Mouse (Mus musculus): ENCODE measurements around the gene Ilkap.
A peak's percentile ranks its signal among the peaks of the same experiment; 100 is the strongest.

The Ilkap gene

GRCm38 (mm10) chr1:91356105-91356504 is 42.5 kb downstream of the Ilkap start:
- no peak for DNase-seq (ENCODE audit: low spot score in 2 of 2)

DNA sequence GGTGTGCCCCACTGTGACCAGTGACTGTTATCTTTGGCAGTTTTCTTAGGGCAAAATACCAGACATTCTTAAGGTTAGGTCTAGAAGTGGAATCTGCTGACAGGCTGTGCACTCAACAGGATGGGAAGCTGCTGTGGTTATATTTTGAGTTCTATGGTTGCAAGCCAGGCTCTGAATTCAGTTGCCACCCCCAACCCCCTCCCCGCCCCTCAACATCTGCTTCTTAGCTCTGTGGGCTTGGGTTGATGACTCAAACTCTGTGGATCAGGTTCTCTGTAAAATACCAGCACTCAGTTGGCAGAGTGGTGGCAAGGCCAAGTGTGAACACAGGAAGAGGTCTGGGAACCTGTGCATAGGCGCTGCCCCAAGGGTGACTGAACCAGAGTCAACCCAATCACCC is 46.3 kb downstream of the Ilkap start:
- no peak for DNase-seq (ENCODE audit: low spot score in 2 of 2)

- DNase-seq (ENCODE audit: low spot score in 2 of 2) = no peak
Observed at GRCm38 (mm10) chr1:91351249-91351648, 47.4 kb downstream of the Ilkap start.

DNA sequence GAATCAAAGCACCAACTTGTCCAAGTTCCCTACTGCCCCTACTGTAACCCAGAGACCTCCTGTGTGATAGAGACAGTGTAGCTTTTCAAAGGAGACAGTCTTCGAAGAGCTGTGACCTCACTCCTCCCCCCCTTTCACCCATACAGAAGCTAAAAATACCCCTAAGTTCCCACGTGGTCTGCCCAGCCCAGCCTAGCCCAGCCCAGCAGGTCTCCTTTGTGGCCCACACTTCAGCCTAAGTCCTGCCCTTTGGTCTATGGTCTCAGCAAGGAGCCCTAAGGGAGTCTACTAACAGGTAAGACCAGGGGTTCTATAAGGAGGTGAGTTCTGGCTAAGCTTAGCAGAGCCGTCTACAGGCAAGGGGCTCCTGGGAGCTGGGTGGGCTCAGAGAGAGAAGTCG is 47.8 kb downstream of the Ilkap start, which contains the start of gene Klhl30:
Gene Klhl30 (plus strand): TSS at position 176 of the 400 bp plus-strand sequence.
- no peak for DNase-seq (ENCODE audit: low spot score in 2 of 2)

DNA sequence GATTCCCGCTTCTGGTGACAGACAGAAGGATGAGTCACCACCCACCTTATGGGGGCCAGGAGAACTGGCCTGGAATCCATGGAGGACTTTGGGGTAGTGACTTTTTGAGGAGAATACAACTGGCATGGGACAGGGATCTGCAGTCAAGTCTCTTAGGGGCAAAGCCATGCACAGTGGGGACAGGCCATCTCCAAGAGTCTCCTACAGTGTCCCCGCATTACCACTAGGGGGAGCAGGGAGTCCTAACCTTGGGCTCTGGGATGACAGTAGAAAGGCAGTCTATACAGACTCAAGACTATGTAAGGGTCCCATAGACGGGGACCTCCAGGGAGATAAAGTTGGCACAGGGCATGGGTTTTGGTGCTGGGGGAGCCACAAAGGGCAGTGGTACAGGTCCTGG is 51.7 kb downstream of the Ilkap start:
- DNase-seq (ENCODE audit: low spot score in 2 of 2) = peak; percentile 46 to 50

DNA sequence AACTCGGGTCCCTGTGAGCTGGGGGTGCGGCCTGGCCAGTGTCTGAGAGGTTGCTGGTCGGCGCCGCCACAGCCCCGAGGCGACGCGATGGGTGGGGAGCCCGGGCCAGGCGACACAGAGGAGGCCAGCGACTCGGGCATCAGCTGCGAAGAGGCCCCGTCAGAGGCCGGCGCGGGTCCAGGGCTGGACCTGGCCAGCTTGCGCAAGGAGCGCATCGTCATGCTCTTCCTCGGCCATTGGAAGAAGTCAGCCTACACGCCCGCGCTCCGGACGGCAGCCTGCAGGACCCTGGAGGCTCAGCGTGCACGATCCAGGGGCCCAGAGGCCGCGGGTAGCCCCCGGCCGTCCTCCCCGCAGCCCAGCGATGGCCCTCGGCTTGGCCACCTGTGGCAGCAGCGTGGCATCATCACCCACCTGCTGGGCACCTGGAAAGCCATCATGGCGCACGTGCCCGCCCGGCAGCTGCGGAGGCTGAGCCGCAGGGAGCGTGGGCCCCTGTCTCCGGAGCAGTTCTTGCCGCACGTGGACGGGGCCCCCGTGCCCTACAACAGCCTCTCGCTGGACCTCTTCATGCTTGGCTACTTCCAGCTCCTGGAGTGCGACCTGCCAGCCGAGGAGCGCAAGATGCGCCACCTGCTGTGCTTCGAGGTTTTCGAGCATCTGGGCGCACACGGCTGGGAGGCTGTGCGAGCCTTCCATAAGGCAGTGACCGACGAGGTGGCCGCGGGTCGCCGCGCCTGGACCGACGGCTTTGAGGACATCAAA is 53.5 kb downstream of the Ilkap start:
- DNase-seq (ENCODE audit: low spot score in 2 of 2) = no peak

DNA sequence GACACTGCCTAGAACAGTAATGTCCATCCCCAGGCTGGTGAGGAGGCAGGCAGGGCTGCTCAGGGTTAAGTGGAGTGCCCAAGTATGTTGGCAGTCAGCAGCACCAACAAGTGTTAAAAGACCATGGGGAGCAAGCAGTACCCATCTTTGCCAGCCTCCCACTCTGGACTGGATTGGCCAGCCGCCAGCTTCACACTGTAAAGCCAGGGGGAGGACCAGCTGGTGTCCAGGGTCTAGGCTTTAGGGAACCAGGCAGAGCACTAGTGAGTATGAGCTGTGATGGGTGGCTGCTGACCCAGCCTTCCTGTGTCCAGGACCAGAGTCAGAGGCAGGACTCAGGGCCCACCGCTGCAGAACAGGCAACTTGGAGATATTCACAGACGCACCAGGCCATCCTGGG is 54.6 kb downstream of the Ilkap start:
- no peak for DNase-seq (ENCODE audit: low spot score in 2 of 2)

DNA sequence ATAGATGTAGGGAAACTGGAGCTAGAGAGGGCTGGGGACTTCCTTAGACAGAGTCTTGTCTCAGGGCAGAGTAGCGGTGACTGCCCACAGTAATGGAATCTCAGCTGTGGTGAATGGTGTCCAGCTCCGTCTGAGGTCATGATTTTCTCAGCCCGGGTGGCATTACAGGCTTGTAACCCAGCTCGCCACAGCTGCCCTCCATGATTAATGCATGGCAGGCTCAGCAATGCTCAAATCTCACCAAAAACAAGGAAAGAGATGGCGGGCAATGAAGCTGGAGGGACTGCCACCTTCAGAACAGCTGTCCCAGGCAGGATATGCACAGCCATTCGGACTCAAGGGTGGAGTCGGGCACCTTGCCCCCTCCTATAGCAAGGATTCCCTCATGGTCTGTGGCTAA is 61.3 kb downstream of the Ilkap start:
- DNase-seq (ENCODE audit: low spot score in 2 of 2) = no peak

DNA sequence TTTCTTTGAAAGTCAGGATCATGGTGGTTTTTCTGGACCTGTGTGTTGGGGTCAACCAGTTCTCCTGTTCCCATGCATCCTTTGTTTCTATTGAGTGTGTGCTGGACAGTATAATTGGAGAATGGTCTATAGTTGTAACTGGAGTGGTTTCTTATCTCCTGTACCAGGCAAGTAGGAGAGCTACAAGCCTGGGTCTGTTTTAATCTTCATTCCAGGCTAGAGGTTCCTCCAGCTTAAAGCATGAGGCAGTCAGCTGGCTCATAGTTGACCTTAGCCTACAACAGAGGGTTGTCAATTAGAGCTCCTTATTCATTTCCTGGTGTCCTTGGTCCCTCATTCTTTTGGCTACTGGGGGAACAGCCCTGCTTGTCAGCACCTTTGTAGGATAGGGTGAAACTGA is 65.0 kb downstream of the Ilkap start:
- DNase-seq (ENCODE audit: low spot score in 2 of 2) = no peak

GRCm38 (mm10) chr1:91332102-91332501 is 66.5 kb downstream of the Ilkap start:
- no peak for DNase-seq (ENCODE audit: low spot score in 2 of 2)

- no peak for DNase-seq (ENCODE audit: low spot score in 2 of 2)
Observed at GRCm38 (mm10) chr1:91325488-91326042, 73.0 kb downstream of the Ilkap start.

DNA sequence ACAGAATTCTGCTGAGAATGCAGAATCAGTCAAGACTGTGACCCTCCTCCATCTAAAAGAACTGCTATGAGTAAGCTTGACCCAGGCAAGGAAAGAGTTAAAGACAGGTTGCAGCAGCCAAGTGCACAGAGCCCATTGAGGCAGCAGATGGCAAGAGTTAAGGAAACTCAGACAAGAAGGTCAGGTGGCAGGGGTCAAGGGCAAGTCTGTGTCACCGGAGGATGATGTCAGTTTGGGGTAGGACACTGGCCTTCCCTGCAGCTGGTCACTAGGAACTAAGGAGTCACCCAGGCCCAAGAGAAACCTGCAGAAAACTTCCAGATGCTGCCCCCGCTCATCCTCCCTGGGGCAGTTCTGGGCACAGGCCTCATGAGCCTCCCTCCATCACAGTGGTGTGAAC is 74.0 kb downstream of the Ilkap start:
- DNase-seq (ENCODE audit: low spot score in 2 of 2) = no peak

Data from urinary bladder, postnatal 36 days (tissue).